In genomic region chr5:75945394-75945793, GRCm38 (mm10) we compare ENCODE assay signal across 15 mouse cellular contexts. TPM values are rescaled to one million over a fixed set of nuclear protein-coding genes. Genes with fewer than 3 reads are reported as not detected.
"Had no signal": no experiment of that assay in that cellular context is flagged by ENCODE, and none has a peak within 500 bp of the region (broad histone marks: within the 10 kb centered on the region; RNA-seq: fewer than 3 reads in every experiment).

No protein-coding gene starts in this region.

- H3K9ac ChIP-seq: limb, embryonic 13.5 days; liver, embryonic 15.5 days; lung, embryonic 14.5 days; neural tube, embryonic 15.5 days had no signal

- H3K4me3 ChIP-seq: limb, embryonic 13.5 days; liver, embryonic 15.5 days; midbrain, embryonic 10.5 days; myocyte; neural tube, embryonic 15.5 days had no signal

- H3K9me3 ChIP-seq: limb, embryonic 13.5 days; liver, embryonic 15.5 days; midbrain, embryonic 10.5 days; neural tube, embryonic 15.5 days had no signal

- H3K4me2 ChIP-seq: limb, embryonic 13.5 days; liver, embryonic 11.5 days; liver, embryonic 15.5 days; lung, embryonic 14.5 days; neural tube, embryonic 15.5 days had no signal

- H3K27ac ChIP-seq: limb, embryonic 13.5 days; liver, embryonic 15.5 days; midbrain, embryonic 10.5 days; neural tube, embryonic 15.5 days had no signal

- DNase-seq: kidney, adult 8-10 months; kidney, postnatal 10 days; left cerebral cortex, postnatal 4 days; lung, embryonic 14.5 days; lung, postnatal 36 days; midbrain, embryonic 14.5 days; right cerebral cortex, adult 18-20 months; right cerebral cortex, postnatal 25 days; thymus, postnatal 36 days had no signal

- H3K27me3 ChIP-seq: limb, embryonic 13.5 days; liver, embryonic 15.5 days; neural tube, embryonic 15.5 days had no signal

- H3K36me3 ChIP-seq: limb, embryonic 13.5 days; liver, embryonic 15.5 days; neural tube, embryonic 15.5 days had no signal

- H3K4me1 ChIP-seq: liver, embryonic 15.5 days; neural tube, embryonic 15.5 days had no signal

RNA-seq across cellular contexts. Expression of gene Kdr, which starts 32.9 kb away (rescaled TPM):
- polyA plus RNA-seq: myocyte had no signal
